Mouse (Mus musculus): ENCODE measurements at regions not wholly inside any gene's neighbourhood (a gene's known extent, or its start where the extent isn't known, plus 50 kb on each side); places are given as distances from the start of the nearest gene placed in this dataset.

DNA sequence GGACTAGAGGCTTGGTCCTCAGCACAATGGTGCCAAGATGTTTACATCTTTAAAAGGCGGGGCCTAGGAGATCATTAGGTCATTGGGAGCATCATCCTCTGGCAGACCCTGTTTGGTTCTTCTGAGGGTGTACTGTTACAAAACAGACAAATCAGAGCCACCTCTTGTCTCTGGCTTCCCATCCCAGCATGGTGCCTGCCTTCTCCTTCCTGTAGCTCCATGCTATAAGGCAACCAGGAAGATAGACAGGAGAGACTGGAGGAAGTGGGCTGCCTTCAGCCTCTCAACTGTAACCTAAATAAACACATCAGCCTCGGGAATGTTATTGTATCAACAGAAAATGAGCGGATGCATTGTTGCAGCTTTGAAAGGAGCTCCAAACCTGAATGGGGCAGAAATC lies 529.8 kb upstream of the Gm765 start:
- intact Hi-C loops (cut with DNase I), result no loop called here
- DNase-seq (ENCODE audit: low spot score in 2 of 2), result no peak

DNA sequence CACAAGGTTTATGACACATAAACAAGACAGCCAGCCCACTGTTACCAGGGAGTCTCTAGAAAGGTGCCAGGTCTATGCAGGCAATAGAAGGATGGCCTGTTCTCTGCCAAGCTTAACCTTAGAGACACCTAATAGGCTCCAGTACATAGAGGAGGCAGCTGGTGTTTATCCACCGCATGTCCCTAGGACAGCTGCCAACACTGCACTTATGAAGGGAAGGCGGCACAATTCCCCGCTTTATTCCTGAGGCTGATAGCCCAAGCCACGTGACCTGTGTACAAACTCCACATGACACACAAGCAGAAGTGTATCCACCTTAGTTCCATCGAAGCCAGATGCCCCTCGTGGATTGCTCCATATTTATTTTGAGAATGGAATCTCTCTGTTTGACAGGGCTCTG lies 527.2 kb upstream of the Gm765 start:
- intact Hi-C loops (cut with DNase I), result no loop called here
- no peak for DNase-seq (ENCODE audit: low spot score in 2 of 2)

DNA sequence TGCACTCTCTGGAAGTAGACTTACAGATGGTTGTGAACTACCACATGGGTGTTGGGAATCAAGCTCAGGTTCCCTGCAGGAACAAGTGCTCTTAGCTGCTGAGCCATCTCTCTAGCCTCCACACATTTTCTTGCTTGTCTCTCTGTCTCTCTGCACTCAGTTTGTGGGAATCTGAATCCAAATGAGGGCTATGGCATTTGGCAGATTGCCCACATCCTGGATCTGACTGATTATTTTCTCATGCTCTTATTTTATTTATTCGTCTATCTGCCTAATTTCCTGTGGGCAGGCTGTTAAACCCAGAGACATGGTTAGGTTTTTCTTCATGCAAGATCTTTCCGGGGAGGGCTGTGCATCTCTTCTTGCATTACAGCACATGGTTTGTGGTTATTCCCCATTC lies 521.8 kb upstream of the Gm765 start:
- DNase-seq (ENCODE audit: low spot score in 2 of 2), result no peak
- intact Hi-C loops (cut with DNase I), result no loop called here

DNA sequence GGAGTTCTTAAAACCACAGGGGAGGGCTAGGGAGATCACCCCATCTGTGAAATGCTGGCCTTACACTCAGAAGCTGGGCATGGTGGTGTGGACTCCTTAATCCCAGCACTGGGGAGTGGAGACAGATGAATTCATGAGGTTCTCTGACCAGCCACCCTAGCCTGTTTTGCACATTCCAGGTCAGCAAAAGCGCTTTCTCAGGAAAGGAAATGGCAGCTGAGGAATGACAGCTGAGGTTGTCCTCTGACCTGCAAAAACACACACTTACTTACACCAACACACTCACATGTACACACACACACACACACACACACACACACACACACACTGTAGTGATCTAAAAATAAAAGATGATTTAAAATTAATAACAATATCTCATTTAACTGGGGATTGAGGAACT lies 513.4 kb upstream of the Gm765 start:
- intact Hi-C loops (cut with DNase I), result no loop called here
- DNase-seq (ENCODE audit: low spot score in 2 of 2), result no peak

DNA sequence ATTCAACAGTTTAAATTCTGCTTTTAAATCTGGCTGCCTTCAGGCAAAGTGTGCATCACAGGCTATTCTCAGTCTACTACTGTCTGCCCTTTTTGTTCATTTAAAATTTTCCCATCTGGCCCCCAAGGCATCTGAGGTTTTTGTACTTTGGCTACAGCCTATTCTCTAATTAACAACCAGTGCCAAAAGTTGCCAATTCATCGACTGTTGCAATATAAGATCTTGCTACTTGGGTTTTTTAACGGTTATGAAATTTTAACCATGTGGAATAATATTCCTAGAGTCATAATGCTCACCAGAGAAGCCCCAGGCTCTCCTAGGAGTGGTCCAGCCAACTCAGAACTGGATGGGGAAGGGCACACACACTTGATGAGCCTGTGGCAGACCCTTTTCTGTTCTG lies 508.4 kb upstream of the Gm765 start:
- no peak for DNase-seq (ENCODE audit: low spot score in 2 of 2)
- intact Hi-C loops (cut with DNase I), result no loop called here

DNA sequence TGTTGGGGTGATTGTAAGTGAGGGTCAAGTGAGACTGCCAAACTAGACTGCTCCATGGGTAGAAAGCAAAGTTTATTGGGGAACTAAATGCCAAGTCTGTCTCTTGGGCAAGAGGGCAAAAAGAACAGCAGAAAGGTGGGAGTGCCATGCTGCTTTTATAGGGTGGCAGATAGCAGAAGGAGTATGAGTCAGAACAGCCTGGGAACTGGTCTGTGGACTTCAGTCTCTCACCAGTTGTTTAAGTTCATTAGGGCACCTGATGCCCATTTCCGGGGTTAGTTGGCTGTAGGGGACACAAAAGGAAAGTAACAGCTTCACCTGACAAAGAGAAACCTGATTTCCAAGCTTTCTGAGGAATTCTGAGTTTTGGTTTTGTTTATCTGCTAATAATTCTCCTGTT lies 506.3 kb upstream of the Gm765 start:
- DNase-seq (ENCODE audit: low spot score in 2 of 2), result no peak
- intact Hi-C loops (cut with DNase I), result no loop called here

DNA sequence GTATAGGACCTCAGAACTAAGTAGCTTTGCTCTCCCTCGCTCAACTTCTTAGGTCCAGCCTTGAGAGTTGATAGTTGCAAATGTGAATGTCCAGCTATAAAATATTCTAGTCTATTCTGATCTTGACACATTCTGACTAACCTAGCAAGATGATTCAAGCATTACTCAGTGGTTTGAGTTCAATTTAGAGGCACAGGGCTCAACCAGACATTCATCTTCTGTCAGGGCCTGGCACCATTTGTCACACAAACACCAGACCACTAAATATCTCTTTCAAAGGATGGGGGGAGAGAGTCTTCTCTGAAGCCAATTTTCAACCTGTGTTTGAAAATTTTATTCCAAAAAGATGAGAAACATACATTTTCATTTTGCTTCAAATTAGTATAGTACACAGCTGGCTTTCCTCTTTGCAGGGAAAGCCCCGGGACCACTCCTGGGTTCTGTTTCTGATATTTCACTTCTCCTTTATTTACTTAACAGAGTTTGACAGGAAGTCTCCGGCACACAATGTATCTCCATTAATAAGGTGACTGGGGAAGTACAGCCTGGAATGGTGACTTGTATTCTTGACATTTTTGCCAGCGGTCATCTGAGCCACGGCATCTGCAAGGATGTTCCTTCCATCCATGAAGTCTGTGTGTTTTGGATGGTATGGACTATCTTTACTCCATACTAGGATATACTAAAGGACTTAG lies 503.6 kb upstream of the Gm765 start:
- intact Hi-C loops (cut with DNase I), result no loop called here
- no peak for DNase-seq (ENCODE audit: low spot score in 2 of 2)

DNA sequence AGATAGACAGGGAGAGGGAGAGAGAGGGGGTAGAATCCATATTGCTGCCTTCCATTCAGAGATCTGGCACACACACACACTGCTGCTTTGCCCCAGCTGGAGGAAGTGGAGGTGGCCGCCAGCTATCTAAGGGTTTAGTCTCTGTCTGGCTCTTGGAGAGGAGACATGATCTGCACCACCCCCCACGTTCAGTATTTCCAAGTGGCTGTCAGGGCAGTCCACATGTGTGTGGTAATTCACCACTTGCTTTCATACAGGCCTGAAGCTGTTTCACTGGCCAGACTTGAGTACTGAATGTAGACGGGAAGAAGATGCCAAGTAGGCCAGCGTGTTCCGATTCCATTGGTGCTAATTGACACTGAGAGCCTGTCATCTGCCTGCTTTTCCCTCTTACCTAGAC lies 501.0 kb upstream of the Gm765 start:
- no peak for DNase-seq (ENCODE audit: low spot score in 2 of 2)
- intact Hi-C loops (cut with DNase I), result no loop called here

DNA sequence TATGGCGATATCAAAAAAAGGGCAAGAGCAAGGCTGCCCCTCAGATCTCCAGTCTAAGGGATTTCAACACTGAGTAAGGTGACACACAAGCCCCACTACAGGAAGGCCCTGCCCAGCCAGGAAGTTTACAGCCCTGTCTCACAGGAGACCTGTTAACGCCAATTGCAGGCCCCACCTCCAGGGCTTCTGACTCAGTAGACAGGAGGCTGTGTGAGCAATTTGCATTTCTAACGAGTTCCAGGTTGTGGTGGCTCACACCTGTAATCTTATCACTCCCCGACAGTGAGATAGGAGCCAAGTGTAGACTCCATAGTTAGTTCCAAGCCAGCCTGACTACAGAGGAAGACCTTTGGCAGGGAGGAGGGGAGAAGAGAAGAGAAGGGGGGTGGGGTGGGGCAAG lies 500.4 kb upstream of the Gm765 start:
- no peak for DNase-seq (ENCODE audit: low spot score in 2 of 2)
- intact Hi-C loops (cut with DNase I), result no loop called here

DNA sequence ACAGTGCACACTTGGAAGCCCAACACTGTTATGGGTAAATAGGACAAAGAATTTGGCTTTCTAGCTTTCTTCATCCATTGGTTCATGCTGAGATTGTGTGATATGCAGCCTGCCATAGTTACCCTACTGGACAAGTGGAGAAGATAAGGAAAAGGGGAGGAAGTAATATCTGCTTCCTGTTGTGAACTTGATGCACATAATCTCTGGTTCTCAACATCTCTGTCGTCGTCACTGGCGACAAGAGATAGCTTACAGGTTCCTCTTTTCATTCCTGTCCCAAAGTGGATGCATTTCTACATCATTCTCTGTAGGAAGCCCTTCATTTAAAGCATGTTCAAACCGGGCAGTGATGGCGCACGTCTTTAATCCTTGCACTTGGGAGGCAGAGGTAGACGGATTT lies 491.4 kb upstream of the Gm765 start:
- no peak for DNase-seq (ENCODE audit: low spot score in 2 of 2)
- intact Hi-C loops (cut with DNase I), result no loop called here

DNA sequence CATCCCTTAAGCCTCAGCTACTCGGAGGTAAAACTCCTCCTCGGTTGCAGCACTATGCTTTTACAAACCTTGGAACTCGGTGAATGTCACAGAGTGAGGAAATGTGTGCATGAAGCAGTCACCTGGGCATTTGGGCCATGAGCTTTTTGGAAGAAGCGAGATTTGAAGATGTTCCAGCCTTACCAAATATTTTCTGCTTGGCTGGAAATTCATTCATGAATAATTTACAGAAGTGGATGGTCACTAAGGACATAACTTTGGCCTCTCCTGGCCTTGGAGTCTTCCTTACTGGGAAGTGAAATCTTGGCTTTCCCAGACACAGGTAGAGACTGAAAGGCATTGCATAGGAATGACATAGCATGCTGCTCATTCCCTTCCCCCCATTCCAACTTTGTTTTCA lies 487.6 kb upstream of the Gm765 start:
- no peak for DNase-seq (ENCODE audit: low spot score in 2 of 2)
- intact Hi-C loops (cut with DNase I), result no loop called here

DNA sequence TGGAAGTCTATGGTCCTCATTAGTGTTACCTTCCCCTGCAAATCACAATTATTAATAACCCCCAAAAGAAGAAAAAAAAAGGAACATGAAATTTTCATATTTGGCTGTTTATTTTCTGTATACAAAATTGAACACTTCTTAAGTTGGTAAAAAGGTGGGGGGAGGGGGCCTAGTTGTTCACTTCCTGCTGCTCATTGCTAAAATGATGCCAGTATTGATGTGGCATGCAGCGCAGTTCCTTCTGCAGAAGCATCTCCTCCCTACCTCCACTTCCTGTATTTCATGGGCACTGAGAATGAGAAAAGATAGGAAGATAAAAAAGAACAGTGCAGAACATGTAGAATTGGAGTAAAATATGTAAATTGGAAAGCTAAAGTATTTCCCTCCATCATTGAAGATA lies 465.5 kb upstream of the Gm765 start:
- intact Hi-C loops (cut with DNase I), result no loop called here
- no peak for DNase-seq (ENCODE audit: low spot score in 2 of 2)

DNA sequence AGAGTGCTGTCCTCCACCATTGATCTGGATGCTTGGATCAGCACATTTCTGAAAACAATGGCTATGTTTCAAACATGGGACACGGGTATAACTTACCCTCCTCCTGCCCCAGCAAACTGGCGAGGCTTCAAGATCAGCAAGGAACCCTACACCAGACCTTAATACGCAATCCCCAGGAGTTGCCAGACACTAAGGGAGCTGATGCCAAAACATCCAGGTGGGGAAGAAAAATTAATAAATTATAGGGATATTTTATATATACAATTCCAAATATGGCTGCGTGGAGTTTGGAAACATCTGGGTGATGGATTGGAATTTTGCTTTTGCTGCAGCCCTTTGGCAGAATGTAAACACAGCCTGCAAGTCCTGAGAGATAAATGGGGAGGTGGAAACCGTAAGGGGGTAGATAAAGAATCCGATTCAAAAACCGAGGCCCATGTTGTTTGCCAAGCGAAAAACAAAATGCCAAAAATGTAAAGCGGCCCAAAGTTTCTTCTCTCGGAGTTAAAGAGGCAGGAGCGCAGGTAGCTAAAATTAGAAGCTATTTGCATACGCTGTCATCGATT lies 460.9 kb upstream of the Gm765 start:
- intact Hi-C loops (cut with DNase I), result no loop called here
- no peak for DNase-seq (ENCODE audit: low spot score in 2 of 2)

DNA sequence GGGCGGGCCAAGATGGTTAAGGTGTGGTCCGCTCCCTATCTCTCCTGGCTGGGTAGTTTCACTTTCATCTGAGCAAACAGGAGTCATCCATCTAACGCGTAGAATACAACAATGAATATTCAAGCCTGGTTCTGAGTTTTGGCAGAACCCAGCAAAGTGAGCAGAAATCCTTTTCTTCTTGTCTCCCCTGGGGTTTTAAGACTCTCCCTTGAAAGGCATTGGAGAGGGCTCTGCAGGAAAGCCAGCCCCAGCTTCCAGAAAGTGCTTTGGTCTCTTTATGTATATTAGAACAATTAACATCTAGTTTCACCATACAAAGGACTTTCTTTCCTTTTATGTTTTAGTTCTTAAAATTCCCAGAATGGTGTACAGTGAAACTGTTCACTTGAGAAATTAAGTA lies 458.5 kb upstream of the Gm765 start:
- intact Hi-C loops (cut with DNase I), result no loop called here
- no peak for DNase-seq (ENCODE audit: low spot score in 2 of 2)

DNA sequence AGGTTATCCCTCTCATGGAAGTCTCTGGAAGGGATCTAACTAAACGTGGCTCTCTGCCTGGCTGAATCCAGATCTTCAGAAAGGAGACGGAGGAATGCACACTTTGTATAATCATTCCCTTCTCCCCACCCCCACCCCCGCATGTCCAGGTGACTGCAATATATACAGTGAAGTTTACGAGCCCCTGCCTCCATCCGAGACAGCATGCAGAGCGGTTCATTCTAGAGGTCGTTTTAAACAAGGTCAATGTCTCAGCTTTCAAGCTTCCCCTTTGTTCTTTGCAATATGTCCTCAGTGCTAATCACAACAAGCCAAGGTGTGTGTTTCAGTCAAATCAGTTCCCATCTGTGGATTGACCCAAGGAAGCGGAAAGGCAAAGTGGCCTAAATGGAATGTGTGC lies 457.5 kb upstream of the Gm765 start:
- intact Hi-C loops (cut with DNase I), result no loop called here
- DNase-seq (ENCODE audit: low spot score in 2 of 2), result no peak

DNA sequence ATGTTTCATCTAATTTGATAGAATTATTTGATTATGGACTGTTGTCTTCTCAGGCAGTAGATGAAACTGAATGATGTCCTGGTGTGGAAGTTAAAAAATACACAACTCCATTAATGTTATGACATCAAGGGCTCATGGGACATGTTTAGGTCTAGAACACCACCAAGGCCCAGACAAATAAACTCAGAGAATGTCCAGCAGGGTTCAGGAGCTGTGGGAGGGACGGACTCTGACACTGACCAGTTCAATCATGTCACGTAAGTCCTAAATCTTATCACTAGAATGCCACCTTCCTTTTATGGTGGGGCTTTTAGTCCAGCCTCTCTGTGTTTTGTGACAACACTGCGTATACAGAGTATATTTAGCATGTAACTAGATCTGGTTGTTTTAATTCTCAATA lies 455.2 kb upstream of the Gm765 start:
- intact Hi-C loops (cut with DNase I), result no loop called here
- DNase-seq (ENCODE audit: low spot score in 2 of 2), result no peak

DNA sequence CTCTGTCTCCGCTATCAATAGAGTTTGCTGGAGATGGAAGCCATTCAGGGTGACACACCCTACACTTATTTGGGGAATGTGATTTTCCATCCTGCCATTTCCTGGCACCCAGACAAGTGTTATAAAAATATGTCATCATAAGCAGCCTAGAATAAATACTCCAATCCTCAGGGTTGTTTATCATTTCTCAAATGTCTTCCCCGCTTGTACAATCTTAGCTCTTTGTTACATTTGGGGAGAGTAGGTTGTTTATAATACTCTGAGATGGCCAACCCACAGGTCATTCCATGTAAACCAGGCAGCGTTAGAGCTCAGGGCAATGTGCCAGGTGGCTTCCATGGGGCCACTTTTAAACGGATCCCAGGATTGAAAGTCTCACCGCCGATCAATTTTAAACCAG lies 454.8 kb upstream of the Gm765 start:
- intact Hi-C loops (cut with DNase I), result no loop called here
- no peak for DNase-seq (ENCODE audit: low spot score in 2 of 2)

DNA sequence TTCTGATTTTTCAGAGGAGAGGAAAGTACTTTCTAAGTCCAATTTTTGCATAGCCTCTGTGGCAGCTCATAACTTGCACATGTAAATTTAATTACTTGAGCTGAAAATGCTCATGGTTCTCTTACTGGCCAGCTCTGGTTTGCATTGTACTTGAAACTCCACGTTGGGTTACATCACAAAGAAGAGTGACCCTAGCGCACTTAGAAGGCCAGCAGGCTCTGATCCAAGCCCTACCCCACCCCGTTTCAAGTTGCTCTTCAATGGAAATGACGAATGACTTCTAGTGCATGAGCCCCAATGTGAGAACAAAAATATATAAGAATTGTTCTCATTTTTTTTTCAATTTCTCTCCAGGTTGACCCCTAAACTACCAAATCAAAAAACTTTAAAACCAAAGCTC lies 454.1 kb upstream of the Gm765 start:
- intact Hi-C loops (cut with DNase I), result no loop called here

DNA sequence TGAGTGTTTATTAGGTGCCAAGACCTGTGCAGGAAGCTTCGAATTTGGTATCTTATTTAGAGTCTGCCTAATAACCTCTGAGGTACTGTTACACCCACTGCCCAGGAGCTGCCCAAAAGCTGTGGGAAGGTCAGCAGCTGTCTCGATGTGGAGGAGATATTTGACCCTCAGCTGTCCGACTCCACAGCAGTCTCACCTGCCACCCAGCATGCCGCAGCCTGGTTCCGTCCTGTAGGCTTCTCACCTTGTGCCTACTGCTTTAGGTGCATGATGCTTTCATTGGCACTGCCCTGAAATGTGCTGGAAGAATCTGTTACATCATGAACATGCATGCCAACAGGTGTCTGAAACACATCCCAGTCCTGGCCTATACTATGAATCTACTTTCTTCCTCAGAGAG lies 444.9 kb upstream of the Gm765 start:
- DNase-seq (ENCODE audit: low spot score in 2 of 2), result no peak
- intact Hi-C loops (cut with DNase I), result no loop called here

More for the DNA sequence above, 454.1 kb upstream of the Gm765 start:
- no peak for DNase-seq (ENCODE audit: low spot score in 2 of 2)

DNA sequence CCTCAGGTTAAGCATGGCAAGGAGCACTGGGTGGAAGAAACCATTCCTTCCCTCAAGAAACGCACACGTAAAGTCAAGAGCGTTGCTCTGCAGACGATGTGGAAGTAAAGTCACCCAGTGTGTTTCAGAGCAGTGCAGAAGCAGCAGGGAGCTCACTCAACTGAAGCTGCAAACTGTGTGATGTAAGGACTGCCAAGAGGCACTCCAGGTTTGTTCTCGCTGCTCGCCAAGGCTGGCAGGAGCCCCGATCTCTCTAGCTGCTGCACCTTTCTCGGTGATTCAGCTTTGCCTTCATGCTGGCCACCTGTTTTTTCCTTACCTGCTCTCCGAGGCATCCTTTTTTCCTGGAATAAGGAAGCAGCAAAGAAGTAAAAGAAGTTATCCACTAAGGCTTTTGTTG lies 439.5 kb upstream of the Gm765 start:
- intact Hi-C loops (cut with DNase I), result no loop called here
- DNase-seq (ENCODE audit: low spot score in 2 of 2), result peak in 1 of 2 experiments; percentile 10

DNA sequence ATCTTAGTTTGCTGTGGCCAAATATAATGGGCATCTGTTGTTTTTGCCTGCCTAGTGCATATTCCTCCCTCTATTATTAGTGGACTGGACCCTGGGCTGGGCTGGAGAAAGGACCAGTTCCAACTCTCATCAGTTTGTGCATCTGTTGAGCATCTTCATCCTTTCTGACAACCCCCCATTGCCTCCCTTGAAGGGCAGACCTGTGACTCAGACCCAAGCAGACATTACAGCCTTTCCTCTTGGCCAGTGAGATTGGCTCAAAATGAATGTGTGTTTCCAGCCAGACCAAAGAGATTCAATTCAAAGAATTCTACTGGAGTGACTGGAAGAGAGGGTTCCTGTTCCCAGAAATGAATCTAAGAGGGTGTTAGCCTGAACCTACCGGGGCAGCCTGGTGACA lies 433.2 kb upstream of the Gm765 start:
- DNase-seq (ENCODE audit: low spot score in 2 of 2), result no peak
- intact Hi-C loops (cut with DNase I), result no loop called here

DNA sequence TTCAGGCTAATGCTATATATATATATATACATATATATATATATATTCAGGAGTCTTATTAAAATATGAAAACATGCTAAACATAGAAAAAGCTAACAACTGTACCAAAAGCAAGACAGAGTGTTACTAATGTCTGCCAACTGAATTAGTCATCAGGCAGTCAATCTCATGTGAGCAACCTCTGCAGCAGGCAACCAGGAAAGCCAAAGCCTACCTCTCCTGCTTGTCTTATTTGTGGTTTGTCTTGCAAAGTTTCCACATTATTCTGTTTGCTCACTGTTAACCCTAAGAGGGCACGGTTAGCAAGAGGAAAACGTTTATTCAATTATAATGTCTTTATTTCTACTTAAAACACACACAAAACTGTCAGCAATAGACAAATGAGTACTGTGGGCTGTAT lies 427.4 kb upstream of the Gm765 start:
- intact Hi-C loops (cut with DNase I), result no loop called here
- no peak for DNase-seq (ENCODE audit: low spot score in 2 of 2)
